Mouse (Mus musculus) stomach, postnatal 0 days (tissue): ENCODE measurements around the gene Gm11639.
A peak's percentile ranks its signal among the peaks of the same experiment; 100 is the strongest.

Experiments used
- CTCF ChIP-seq: IDR thresholded peaks from 2 replicates; pipeline ENCODE4 v1.5.1; 2016; ENCODE audit warnings: antibody characterized with exemption, low read depth, mild to moderate bottlenecking, moderate library complexity
- EP300 ChIP-seq: optimal IDR thresholded peaks from 2 replicates; pipeline ENCODE3; 2016; ENCODE audit warnings: antibody characterized with exemption

DNA sequence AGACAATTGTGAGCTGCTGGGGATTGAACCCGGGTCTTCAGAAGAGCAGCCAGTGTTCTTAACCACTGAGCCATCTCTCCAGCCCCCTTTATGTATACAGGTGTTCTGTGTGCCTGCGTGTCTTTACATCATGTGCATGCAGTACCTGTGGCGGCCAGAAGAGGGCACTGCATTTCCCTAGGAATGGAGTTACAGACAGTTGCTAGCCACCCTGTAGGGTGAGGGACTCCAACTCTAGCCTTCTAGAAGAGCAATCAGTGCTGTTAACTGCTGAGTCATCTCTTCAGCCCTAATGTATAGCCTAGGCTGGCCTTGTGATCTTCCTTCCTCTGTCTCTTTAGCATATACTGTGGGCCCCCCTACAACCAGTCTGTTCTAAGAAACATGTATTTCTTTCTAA is 36.9 kb upstream of the Gm11639 start:
- TF ChIP-seq CTCF (peak; percentile 71), EP300 (no peak)
